Mouse (Mus musculus) gastrocnemius, adult 2 months (tissue): ENCODE data around the gene Madcam1. TPM values are rescaled to one million over a fixed set of nuclear protein-coding genes. Genes with fewer than 3 reads are reported as not detected.

ENCODE experiments used
- DNase-seq: peaks from one replicate; pipeline ENCODE4 v3.0.0; 2022
- H3K27ac ChIP-seq: fragments of 200-600 bp; 2 replicates; pipeline ENCODE4 v1.8.1; 2022; ENCODE audit warnings: mild to moderate bottlenecking
- H3K4me3 ChIP-seq: fragments of 200-600 bp; 2 replicates; pipeline ENCODE4 v1.8.1; 2022; ENCODE audit warnings: mild to moderate bottlenecking, moderate library complexity
- CTCF ChIP-seq: fragments of 200-600 bp; IDR thresholded peaks from 2 replicates; pipeline ENCODE4 v1.8.1; 2022; ENCODE audit warnings: antibody characterized with exemption, mild to moderate bottlenecking, moderate library complexity
- intact Hi-C: fragments of 180-260 bp; cut with DNase I; formaldehyde crosslinking; loops from one replicate; pipeline ENCODE4 v1.15.1; 2025
- long read RNA-seq, 2 experiments: library from polyadenylated mRNA; stranded (forward); transcript quantifications; one replicate each; pipeline ENCODE4 v2.0.0; 2021
- total RNA-seq, 2 experiments: library from RNA; stranded (reverse); gene quantifications; 2 replicates each; pipeline ENCODE4 v1.2.3; 2021

Madcam1 gene
- not detected for total RNA-seq
- long read RNA-seq, experiment 1: 0 reads
- long read RNA-seq, experiment 2: 0 reads

DNA sequence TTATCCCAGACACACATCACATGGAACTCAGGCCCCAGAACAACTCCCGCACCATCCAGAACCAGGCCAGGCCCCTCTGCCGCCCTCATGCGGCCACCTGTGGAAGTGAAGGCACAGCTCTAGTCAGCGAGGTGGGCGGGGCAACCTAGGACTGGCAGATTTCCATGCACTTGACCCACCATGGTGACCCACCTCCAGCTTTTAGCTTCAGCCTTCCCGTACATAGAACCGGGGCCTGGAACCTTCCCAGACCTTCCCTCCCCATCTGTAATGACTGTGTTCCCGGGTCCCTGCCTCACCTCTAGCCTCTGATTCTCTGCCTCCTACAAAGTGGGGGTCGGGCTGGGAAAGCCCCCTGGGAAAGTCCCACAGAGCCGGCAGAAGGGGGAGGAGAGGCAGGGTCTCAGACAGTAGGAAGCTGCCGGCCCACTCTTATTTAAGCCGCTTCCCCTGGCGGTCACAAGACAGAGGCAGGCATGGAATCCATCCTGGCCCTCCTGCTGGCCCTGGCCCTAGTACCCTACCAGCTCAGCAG lies at the start of gene Madcam1:
Gene Madcam1, plus strand, starts transcription at position 429 of the 535 bp plus-strand sequence.
- peak; percentile 79 for DNase-seq
- intact Hi-C loops: loop anchor here (1.0 kb wide), 1 partner anchor 69 kb away; no protein-coding TSS in a partner anchor
- TF ChIP-seq CTCF: peak; percentile 93

DNA sequence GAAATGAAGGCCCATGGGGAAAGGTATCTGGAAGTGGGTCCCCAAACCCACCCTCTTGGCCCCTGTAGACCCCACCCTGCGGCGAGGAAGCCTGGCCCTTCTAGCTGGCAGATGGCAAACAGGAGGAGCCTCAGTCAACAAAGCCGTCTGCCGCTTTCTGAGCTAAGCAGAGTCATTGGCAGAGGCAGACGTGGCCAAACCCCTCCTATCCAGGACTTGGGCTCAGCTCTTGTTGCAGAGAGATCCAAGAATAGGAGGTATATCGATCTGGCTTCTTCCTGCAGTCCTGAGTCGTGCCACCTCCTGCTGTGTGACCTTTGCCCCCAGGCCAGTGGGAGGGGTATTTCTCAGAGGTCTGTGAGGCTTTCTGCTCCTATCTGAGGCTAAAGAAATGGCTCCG lies 48.5 kb upstream of the Madcam1 start:
- intact Hi-C loops: no loop called here
- no peak overlapping the region for H3K4me3 ChIP-seq

More for the DNA sequence above, at the start of gene Madcam1:
- Histone ChIP-seq H3K4me3 (no peak within 1 kb of the TSS), H3K27ac (no peak within 1 kb of the TSS)

DNA sequence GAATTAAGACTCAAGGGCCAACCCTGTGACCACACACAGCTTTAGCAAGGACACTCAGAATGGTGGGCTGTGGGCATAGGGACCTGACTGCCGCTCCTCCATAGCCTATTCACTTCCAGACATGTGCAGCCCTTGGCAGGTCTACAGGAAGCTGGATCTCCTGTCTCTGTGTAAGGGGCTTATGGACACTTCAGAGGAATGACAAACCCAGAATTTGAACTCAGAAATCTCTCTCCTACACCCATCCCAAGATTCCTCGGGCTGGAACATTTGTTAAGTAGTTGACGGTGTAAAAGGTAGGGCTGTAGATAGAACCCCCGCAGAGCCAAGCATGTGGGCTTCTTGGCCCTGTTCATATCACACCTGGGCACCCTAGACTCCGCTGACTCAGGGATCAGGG lies 48.0 kb upstream of the Madcam1 start:
- intact Hi-C loops: no loop called here
- no peak for TF ChIP-seq CTCF
- Histone ChIP-seq H3K4me3 (no peak overlapping the region), H3K27ac (no peak overlapping the region)
- DNase-seq: no peak

More for the DNA sequence above, 48.5 kb upstream of the Madcam1 start:
- no peak overlapping the region for H3K27ac ChIP-seq
- no peak for TF ChIP-seq CTCF
- DNase-seq: peak; percentile 21

DNA sequence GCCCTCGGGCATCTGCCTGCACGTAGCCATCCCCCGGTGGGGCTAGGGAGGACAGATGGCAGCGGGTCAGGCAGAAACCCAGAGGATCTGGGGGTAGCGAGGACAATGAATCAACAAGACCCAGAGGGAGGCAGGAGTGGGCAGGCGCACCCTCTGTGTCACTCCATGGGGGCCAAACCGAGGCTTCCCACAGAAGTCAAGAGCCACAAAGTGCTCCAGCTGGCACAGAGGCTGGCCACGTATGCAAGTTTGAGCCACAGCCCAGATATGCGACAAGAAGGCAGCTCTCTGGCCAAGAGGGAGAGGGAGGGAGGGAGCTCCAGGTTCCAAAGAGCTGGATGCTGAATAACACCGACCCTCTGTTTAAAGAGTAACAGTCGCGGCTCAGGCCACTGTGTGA lies 40.4 kb upstream of the Madcam1 start:
- no peak overlapping the region for H3K4me3 ChIP-seq
- no peak overlapping the region for H3K27ac ChIP-seq
- TF ChIP-seq CTCF: no peak
- DNase-seq: peak; percentile 68
- intact Hi-C loops: no loop called here

DNA sequence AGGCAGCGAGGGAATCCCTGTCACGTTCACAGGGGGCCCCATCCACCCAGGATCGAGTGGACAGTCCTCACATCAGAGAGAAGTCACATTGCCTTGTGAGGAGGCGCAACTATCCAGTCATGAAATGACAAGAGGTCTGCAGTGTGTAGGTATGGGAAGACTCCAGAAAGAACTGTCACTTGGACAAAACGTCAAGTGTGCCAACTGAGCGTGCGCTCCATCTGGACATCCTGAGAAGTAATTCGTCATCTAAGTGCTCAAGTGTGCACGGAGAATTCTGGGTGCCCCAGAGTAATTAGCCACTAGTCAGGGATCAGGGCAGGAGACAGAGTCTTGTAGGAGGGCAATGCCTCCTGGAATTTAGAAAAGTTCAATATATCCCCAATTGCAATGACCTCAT lies 39.0 kb upstream of the Madcam1 start:
- no peak for TF ChIP-seq CTCF
- Histone ChIP-seq H3K27ac (no peak overlapping the region), H3K4me3 (no peak overlapping the region)
- intact Hi-C loops: no loop called here
- no peak for DNase-seq

DNA sequence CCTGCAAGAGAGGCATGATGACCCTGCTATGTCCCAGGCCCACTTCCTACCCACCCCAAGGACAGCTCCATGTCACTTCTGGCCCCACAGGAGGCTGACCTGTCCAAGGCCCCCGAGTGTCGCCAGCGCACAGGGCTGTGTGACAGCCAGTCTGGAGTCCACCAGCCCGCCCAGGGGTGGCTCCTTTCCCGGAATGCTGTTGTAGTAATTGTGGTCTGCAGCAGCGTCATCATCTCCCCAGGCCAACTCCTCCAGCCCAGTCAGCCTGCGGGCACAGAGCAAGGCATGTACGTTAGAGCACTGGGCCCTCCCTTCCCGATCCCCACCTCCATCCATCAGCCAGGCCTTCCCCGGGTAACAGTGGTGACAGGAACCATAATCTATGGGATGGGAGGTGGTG lies 38.2 kb upstream of the Madcam1 start:
- no peak overlapping the region for H3K27ac ChIP-seq
- intact Hi-C loops: no loop called here
- TF ChIP-seq CTCF: no peak
- no peak overlapping the region for H3K4me3 ChIP-seq
- peak; percentile 40 for DNase-seq

DNA sequence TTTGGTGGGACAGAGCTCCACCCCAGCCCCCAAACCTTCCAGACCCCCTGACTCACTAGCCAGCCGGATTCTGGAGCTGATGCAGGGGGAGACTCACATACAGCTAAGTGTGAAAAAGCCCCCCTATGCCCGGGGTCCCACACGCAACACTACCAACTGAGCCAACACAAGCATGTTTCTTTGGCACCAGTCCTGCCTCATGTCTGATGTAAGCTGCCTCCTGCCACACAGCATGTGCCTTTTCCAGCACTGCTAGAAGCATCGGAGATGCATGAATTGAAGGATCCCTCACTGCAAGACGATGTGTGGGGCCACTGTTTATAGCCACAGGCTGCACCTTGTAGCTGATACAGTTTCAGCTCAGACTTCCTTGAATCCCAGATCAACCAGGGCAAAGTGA lies 36.0 kb upstream of the Madcam1 start:
- intact Hi-C loops: no loop called here
- TF ChIP-seq CTCF: no peak
- DNase-seq: no peak
- Histone ChIP-seq H3K27ac (no peak overlapping the region), H3K4me3 (no peak overlapping the region)

DNA sequence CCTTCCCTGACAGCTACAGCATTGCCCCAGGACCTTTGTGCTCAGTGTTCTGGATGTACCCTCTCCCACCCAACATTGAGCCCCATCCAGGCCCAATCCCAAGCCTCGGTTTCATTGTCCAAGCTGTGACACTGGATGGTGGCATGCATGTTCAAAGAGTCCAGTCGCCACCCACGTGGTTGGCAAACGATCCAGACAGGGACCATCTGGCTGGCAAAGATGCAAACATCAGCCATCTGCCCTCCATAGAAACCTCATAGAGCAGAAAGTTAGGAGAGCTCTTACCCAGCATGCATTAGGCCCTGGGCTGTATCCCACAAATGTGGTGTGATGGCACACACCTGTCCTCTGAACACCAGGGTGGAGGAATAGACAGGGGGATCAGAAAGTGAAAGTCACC lies 32.9 kb upstream of the Madcam1 start:
- Histone ChIP-seq H3K27ac (no peak overlapping the region), H3K4me3 (no peak overlapping the region)
- TF ChIP-seq CTCF: no peak
- intact Hi-C loops: no loop called here
- DNase-seq: no peak

DNA sequence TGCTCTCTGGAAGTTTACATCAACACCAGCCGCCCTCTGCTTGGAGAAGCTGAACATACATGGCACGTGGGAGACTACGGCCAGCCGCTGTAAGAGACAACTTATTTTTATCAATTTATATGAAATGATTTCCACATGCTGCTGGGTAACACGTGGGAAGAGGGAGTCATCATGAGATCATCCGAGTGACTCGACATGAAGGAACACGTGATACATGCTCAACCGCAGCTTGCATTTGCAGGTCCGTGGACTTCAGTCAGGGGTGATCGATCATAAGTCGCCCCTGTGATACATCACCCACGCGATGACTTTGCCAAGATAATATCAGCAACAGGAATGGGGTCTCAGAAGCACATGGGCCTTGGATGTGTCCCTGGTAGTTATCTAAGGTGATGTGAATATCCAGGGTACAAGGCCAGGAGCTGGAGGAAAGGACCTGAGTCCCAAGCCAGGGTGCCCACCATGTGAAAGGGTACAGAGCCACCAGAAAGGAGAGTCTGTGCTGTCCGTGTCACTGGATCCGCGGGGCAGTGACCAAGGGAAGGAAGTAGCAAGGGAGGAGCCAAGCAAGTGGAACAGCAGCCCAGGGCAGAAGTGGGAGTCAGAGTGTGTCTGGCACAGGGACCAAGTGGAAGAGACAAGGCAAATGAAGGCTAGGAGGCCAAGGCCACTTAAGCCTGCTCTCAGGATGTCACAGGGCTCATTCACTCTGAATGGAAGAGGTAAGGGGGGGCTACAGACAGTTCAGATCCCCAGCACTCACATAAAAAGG lies 31.2 kb upstream of the Madcam1 start:
- H3K4me3 ChIP-seq: no peak overlapping the region

DNA sequence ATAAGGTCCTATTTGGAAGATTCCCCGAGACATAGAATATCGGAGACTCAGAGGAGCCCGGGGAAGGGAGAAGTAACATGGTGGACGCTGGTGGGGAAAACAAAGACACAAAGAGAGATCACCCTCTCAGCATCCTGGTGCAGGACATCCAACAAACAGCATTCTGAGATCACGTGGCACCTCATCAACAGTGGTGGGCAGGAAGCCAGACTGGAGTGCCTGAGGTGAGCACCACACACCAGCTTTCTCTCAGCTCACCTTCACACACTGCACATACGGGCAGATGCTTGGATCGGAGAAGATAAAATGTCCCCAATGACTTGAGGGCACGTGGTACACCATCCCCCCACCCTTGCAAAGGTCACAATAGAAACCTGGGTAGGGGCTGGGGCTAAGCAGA lies 28.1 kb upstream of the Madcam1 start:
- TF ChIP-seq CTCF: no peak
- intact Hi-C loops: no loop called here
- no peak for DNase-seq
- Histone ChIP-seq H3K27ac (no peak overlapping the region), H3K4me3 (no peak overlapping the region)

More for the DNA sequence above, 31.2 kb upstream of the Madcam1 start:
- no peak for DNase-seq
- no peak for TF ChIP-seq CTCF
- no peak overlapping the region for H3K27ac ChIP-seq
- intact Hi-C loops: no loop called here

DNA sequence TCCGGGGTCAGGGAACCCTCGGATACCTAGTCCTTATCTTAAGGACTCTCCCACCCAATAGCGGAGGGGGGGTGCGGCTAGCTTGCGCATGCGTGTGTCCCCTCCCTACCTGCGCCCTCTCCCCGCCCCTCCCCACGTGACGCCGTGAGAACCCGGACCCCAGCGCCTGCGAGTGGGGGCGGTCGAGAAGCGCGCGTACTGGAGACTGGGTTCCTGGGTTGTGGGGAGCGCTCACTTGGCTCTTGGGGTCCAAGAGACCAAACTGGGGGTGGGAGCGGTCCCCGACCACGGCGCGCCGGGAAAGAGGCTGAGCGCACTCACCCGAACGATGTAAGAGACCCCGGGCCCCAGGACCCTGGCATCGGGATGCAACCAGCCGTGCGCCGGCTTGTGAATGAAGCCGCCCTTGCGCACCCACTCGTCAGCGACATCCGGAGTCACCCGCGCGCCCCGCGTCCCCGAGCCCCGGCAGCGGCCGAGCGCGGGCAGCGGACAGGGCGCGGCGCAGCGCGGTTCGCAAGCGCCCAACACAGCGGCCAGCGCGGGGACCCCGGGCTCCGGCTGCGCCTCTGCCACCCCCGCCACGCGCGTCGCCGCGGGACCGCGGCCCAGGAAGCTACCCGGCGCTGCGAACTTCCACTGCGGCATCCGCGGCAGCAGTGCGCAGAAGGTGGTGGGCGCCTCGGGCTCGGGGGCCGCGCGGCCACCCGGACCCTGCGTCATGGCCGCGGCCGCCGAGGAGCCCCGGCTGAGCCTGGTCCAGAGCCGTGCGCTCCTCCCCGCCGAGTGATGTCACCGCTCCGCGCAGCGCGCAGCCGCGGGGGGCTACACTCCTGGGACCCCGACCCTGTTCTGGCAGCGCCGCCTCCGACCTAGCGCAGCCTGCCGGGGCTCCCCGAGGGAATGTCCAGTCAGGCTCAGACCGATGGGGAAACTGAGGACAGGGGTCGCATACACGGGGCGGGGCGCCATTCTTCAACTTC lies 26.9 kb upstream of the Madcam1 start, which contains the start of gene Shc2:
Gene Shc2, minus strand, starts transcription at position 791 of the 983 bp plus-strand sequence.
- peak; percentile 60 for DNase-seq
- no peak for TF ChIP-seq CTCF
- intact Hi-C loops: no loop called here
- Histone ChIP-seq H3K27ac (peak within 1 kb of the TSS; percentile 73), H3K4me3 (peak within 1 kb of the TSS; percentile 77)

DNA sequence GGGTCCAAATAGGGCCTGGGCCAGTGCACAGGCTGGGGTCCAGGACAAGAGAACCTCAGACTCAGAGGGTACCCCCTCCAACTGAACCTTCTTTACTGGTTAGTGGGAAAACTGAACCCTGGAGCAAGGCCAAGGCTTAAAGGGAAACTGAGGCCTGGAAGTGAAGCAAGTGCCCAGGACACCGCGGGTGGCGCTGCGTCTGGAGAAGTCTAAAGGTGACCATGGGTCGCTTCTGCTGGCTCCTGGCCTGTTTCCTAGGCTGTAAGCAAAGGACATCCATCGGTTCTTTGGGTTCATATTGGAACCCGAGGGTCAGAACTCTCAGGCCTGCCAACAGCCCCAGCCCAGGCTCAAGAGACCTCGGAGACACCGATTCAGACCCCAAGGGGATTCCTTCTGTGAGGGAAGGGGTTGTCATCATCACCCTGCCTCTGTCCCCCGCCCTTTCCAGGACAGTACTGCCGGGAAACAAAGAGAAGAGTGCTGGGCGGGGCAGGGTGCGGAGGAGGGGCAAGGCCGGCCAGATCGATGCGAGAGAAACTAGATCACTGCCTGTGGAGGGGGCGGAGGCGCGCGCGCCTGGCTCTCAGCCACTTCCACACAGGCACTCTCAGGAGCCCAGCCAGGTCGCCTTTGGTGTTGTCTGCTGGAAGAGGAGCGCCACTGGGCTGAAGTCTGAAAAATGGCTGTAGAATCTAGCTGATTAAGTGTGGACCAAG lies 25.7 kb upstream of the Madcam1 start:
- DNase-seq: peak; percentile 86
- no peak for TF ChIP-seq CTCF
- peak overlapping the region; percentile 73 for H3K27ac ChIP-seq
- peak overlapping the region; percentile 77 for H3K4me3 ChIP-seq
- intact Hi-C loops: no loop called here
